Mouse (Mus musculus): ENCODE results near the gene Tmigd3. TPM values are rescaled to one million over a fixed set of nuclear protein-coding genes. Genes with fewer than 3 reads are reported as not detected.

The Tmigd3 gene
- polyA plus RNA-seq, 1 experiment from 2014 or later, result not detected

DNA sequence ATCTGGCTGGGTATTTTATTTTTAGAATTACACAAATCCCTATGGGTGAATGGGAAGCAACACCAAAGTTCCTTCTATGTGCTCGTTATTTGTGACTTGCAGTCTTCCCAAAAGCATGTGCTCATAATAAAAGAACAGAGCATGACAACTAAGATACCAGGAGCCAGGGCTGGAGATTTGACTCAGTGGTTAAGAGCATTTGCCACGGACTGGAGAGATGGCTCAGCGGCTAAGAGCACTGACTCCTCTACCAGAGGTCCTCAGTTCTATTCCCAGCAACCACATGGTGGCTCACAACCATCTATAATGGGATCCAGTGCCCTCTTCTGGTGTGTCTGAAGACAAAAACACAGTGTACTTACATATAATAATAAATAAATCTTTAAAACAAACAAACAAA, 26.1 kb downstream of the Tmigd3 start:
- no peak overlapping the region for H3K4me2 ChIP-seq (ENCODE audit: low read length)
- ATAC-seq, result no peak
- H3K9ac ChIP-seq (replicated peaks; ENCODE audit: low read depth, low read length), result no peak overlapping the region
- no peak overlapping the region for H3K27ac ChIP-seq (ENCODE audit: low read length)
- no peaks in the 10 kb centered on the region for H3K9me3 ChIP-seq (ENCODE audit: control insufficient read depth, low read length)
- H3K4me3 ChIP-seq (replicated peaks; ENCODE audit: low read length), result no peak overlapping the region
- H3K36me3 ChIP-seq (ENCODE audit: control insufficient read depth, insufficient read depth), result no peaks in the 10 kb centered on the region
- no peaks in the 10 kb centered on the region for H3K4me1 ChIP-seq (replicated peaks; ENCODE audit: control insufficient read depth, insufficient read depth, low read length)
- H3K27me3 ChIP-seq (replicated peaks; ENCODE audit: control insufficient read depth, insufficient read depth, low read length), result no peaks in the 10 kb centered on the region
- 76% methylated on average over 3 of the region's 3 CpGs for WGBS

DNA sequence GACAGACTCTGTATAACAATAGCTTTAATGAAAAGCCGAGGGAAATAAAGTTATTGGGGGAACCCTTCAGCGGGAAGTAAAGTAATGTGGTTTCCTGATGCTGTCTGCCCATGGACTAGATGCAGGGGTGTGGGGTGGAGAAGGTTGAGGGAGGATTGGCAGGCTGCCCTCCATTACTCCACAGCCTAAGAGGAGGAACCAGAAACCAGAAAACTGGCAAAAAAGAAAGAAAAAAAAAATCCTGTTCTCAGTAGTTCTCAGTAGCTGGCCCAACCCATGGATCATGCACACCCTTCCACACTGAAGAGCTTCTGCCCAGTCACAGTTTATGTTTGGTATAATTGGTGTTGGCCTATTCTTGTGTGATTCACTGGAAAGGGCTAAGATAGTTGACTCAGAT, 27.6 kb downstream of the Tmigd3 start:
- Histone ChIP-seq H3K27ac (ENCODE audit: low read length) (no peak overlapping the region), H3K9ac (replicated peaks; ENCODE audit: low read depth, low read length) (no peak overlapping the region), H3K4me2 (ENCODE audit: low read length) (no peak overlapping the region), H3K9me3 (ENCODE audit: control insufficient read depth, low read length) (no peaks in the 10 kb centered on the region), H3K36me3 (ENCODE audit: control insufficient read depth, insufficient read depth) (no peaks in the 10 kb centered on the region), H3K4me3 (replicated peaks; ENCODE audit: low read length) (no peak overlapping the region), H3K4me1 (replicated peaks; ENCODE audit: control insufficient read depth, insufficient read depth, low read length) (no peaks in the 10 kb centered on the region), H3K27me3 (replicated peaks; ENCODE audit: control insufficient read depth, insufficient read depth, low read length) (no peaks in the 10 kb centered on the region)
- no peak for ATAC-seq
- WGBS, result 92% methylated on average over 2 of the region's 2 CpGs

DNA sequence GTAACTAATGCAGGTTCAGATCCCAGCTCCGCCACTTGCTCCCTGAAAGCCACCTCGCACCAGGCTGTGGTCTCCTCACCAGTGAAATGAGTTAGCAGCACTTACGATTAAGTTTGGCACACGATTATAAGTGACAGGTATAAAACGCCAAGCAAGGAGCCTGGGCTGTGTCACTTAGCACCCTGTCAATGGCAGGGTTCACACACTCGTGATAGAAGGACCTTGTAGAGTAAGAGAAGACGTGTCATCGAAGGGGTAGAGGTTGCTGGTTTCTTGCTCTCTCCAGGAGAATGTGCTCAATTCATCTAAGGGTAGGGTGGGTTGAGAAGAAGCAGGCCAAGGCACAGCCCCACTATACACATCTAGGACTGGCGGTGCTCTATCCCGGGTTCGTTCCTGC, 28.2 kb downstream of the Tmigd3 start:
- no peak overlapping the region for H3K27ac ChIP-seq (ENCODE audit: low read length)
- no peaks in the 10 kb centered on the region for H3K9me3 ChIP-seq (ENCODE audit: control insufficient read depth, low read length)
- ATAC-seq, result no peak
- no peak overlapping the region for H3K9ac ChIP-seq (replicated peaks; ENCODE audit: low read depth, low read length)
- H3K27me3 ChIP-seq (replicated peaks; ENCODE audit: control insufficient read depth, insufficient read depth, low read length), result no peaks in the 10 kb centered on the region
- H3K4me3 ChIP-seq (replicated peaks; ENCODE audit: low read length), result no peak overlapping the region
- 94% methylated on average over 11 of the region's 11 CpGs for WGBS
- H3K4me1 ChIP-seq (replicated peaks; ENCODE audit: control insufficient read depth, insufficient read depth, low read length), result no peaks in the 10 kb centered on the region
- H3K4me2 ChIP-seq (ENCODE audit: low read length), result no peak overlapping the region
- no peaks in the 10 kb centered on the region for H3K36me3 ChIP-seq (ENCODE audit: control insufficient read depth, insufficient read depth)

DNA sequence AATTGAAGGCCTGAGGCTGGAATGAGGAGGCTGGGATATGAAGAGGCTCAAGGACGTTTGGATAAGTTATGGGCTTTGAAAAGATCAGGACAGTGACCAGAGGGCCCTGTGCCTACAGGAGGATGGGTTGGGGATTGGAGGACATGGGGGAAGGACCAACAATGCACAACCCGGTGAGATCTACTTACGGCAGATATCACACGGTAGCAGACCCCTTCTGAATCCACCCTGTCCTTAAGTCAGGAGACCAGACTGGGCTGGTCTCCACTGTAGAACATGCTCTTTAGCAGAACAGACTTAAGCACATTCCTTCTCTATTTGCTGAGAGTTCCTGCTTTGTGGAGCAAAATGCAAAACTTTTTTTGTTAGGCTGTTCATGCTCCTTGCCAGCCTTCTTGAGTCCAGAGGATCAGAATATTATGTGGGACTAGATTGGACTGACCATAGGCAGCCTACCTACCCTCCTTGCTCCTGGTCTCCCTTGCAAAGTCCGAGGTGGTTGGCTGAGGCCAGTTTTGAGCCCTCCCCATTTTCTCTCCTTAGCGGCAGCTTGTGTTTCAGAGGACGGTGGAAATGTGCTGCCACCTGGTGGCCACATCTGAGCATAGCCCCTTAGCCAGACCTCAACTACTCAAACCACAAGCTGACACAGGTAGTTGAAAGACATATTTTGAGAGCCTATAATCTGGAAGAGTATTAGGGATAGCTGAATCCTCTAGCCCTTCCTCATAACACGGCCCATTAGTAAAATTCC, 28.9 kb downstream of the Tmigd3 start:
- H3K4me2 ChIP-seq (ENCODE audit: low read length), result no peak overlapping the region
- no peak overlapping the region for H3K4me3 ChIP-seq (replicated peaks; ENCODE audit: low read length)
- WGBS, result 38% methylated on average over 8 of the region's 8 CpGs
- peak; percentile 75 for ATAC-seq
- no peaks in the 10 kb centered on the region for H3K27me3 ChIP-seq (replicated peaks; ENCODE audit: control insufficient read depth, insufficient read depth, low read length)
- H3K9me3 ChIP-seq (ENCODE audit: control insufficient read depth, low read length), result no peaks in the 10 kb centered on the region
- no peaks in the 10 kb centered on the region for H3K4me1 ChIP-seq (replicated peaks; ENCODE audit: control insufficient read depth, insufficient read depth, low read length)
- no peak overlapping the region for H3K9ac ChIP-seq (replicated peaks; ENCODE audit: low read depth, low read length)
- no peak overlapping the region for H3K27ac ChIP-seq (ENCODE audit: low read length)
- H3K36me3 ChIP-seq (ENCODE audit: control insufficient read depth, insufficient read depth), result no peaks in the 10 kb centered on the region

DNA sequence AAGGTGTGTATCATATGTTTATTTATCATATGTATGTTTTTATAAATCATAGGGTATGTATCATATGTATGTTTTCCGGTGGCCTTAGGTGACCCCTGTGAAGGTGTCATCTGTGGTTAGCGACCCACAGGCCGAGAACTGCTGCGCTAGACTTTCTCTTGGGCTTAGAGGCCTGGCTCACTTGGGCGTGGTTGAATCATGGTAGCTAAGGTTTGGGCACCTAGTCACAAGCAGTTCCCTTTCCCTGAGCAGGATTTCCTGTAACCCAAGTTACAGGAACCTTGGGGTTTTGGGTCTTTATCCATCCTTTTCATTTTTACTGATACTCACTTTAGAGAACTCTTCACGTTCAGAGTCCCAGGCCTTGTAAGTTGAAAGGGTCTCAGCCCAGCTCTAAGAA, 29.6 kb downstream of the Tmigd3 start:
- H3K27ac ChIP-seq (ENCODE audit: low read length), result no peak overlapping the region
- no peaks in the 10 kb centered on the region for H3K27me3 ChIP-seq (replicated peaks; ENCODE audit: control insufficient read depth, insufficient read depth, low read length)
- ATAC-seq, result no peak
- WGBS, result 79% methylated on average over 6 of the region's 6 CpGs
- no peaks in the 10 kb centered on the region for H3K36me3 ChIP-seq (ENCODE audit: control insufficient read depth, insufficient read depth)
- H3K4me3 ChIP-seq (replicated peaks; ENCODE audit: low read length), result no peak overlapping the region
- no peaks in the 10 kb centered on the region for H3K9me3 ChIP-seq (ENCODE audit: control insufficient read depth, low read length)
- H3K9ac ChIP-seq (replicated peaks; ENCODE audit: low read depth, low read length), result no peak overlapping the region
- H3K4me1 ChIP-seq (replicated peaks; ENCODE audit: control insufficient read depth, insufficient read depth, low read length), result no peaks in the 10 kb centered on the region
- H3K4me2 ChIP-seq (ENCODE audit: low read length), result no peak overlapping the region

DNA sequence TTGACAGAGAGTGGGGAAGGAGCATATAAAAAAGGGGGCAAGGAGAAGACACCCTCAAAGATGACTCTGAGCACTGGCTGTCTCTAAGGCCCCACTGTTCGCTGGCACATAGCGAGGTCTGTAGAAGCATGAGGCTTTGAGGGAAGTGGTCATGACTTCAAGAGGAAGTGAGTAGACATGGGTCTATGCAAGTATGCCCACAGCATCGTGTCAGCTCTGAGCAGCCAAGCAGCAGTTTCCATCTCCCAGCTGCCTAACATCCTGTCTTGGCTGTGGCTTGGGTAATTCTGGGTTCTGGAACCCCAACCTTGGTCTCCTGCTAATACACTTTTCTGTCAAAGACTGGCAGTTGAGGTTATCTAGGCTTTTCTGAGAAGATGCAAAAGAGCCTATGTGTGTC, 30.0 kb downstream of the Tmigd3 start:
- Histone ChIP-seq H3K9me3 (ENCODE audit: control insufficient read depth, low read length) (no peaks in the 10 kb centered on the region), H3K4me1 (replicated peaks; ENCODE audit: control insufficient read depth, insufficient read depth, low read length) (no peaks in the 10 kb centered on the region), H3K4me2 (ENCODE audit: low read length) (no peak overlapping the region), H3K4me3 (replicated peaks; ENCODE audit: low read length) (no peak overlapping the region), H3K27ac (ENCODE audit: low read length) (no peak overlapping the region), H3K36me3 (ENCODE audit: control insufficient read depth, insufficient read depth) (no peaks in the 10 kb centered on the region), H3K27me3 (replicated peaks; ENCODE audit: control insufficient read depth, insufficient read depth, low read length) (no peaks in the 10 kb centered on the region), H3K9ac (replicated peaks; ENCODE audit: low read depth, low read length) (no peak overlapping the region)
- 82% methylated on average over 3 of the region's 3 CpGs for WGBS
- ATAC-seq, result no peak

DNA sequence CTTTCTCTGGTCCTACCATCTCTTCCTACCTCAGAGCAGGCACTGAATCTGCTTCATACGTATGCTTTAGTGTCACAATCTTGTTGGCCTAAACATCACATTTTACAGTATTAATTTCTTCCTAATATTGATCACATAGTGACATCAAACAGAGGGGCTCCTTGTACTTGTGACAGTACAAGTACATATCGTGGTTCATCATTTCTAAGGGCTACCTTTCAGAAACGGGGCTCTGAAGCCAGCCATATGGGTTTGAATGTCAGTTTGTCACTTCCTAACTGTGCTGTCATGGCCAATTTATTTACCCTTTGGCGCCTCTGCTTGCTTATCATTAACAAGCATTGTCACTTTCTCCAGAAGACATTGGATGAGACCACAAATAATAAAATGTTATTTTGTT, 30.8 kb downstream of the Tmigd3 start:
- WGBS, result 80% methylated on average over 4 of the region's 4 CpGs
- no peaks in the 10 kb centered on the region for H3K36me3 ChIP-seq (ENCODE audit: control insufficient read depth, insufficient read depth)
- no peaks in the 10 kb centered on the region for H3K9me3 ChIP-seq (ENCODE audit: control insufficient read depth, low read length)
- no peak overlapping the region for H3K4me3 ChIP-seq (replicated peaks; ENCODE audit: low read length)
- no peak overlapping the region for H3K4me2 ChIP-seq (ENCODE audit: low read length)
- no peak overlapping the region for H3K9ac ChIP-seq (replicated peaks; ENCODE audit: low read depth, low read length)
- no peaks in the 10 kb centered on the region for H3K27me3 ChIP-seq (replicated peaks; ENCODE audit: control insufficient read depth, insufficient read depth, low read length)
- no peak overlapping the region for H3K27ac ChIP-seq (ENCODE audit: low read length)
- no peaks in the 10 kb centered on the region for H3K4me1 ChIP-seq (replicated peaks; ENCODE audit: control insufficient read depth, insufficient read depth, low read length)
- no peak for ATAC-seq

DNA sequence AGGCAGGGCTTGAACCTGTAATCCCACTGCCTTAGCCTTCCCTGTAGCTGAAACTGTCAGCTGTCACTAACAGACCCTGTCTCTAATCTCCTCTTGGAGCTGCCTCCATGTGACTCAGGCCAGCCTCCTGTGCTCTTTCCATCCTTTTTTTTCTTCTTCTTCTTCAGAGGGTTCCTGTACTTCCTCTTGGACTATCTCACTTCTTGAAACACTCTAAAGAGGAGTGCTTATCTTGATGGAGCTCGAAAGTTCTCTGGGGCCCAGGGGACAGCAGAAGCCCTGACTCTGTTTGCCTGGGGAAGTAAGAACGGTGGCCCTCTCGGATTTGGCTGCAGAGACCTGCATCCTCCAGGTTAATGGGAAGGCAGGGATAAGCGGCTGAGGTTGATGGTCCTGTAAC, 33.5 kb downstream of the Tmigd3 start:
- Histone ChIP-seq H3K27ac (ENCODE audit: low read length) (no peak overlapping the region), H3K4me2 (ENCODE audit: low read length) (no peak overlapping the region), H3K4me3 (replicated peaks; ENCODE audit: low read length) (no peak overlapping the region), H3K4me1 (replicated peaks; ENCODE audit: control insufficient read depth, insufficient read depth, low read length) (no peaks in the 10 kb centered on the region), H3K27me3 (replicated peaks; ENCODE audit: control insufficient read depth, insufficient read depth, low read length) (no peaks in the 10 kb centered on the region), H3K36me3 (ENCODE audit: control insufficient read depth, insufficient read depth) (no peaks in the 10 kb centered on the region), H3K9ac (replicated peaks; ENCODE audit: low read depth, low read length) (no peak overlapping the region), H3K9me3 (ENCODE audit: control insufficient read depth, low read length) (no peaks in the 10 kb centered on the region)
- 82% methylated on average over 4 of the region's 4 CpGs for WGBS
- ATAC-seq, result no peak

DNA sequence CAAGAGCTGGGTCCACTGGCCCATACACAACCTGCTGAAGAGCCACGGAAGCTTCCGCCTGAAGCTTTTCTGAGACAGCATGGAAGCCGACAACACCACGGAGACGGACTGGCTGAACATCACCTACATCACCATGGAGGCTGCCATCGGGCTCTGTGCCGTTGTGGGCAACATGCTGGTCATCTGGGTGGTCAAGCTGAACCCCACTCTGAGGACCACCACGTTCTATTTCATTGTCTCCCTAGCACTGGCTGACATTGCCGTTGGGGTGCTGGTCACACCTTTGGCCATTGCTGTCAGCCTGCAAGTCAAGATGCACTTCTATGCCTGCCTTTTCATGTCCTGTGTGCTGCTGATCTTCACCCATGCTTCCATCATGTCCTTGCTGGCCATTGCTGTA, 34.0 kb downstream of the Tmigd3 start:
- no peak overlapping the region for H3K4me2 ChIP-seq (ENCODE audit: low read length)
- no peak overlapping the region for H3K27ac ChIP-seq (ENCODE audit: low read length)
- WGBS, result 93% methylated on average over 9 of the region's 9 CpGs
- no peak for ATAC-seq
- no peaks in the 10 kb centered on the region for H3K4me1 ChIP-seq (replicated peaks; ENCODE audit: control insufficient read depth, insufficient read depth, low read length)
- no peaks in the 10 kb centered on the region for H3K9me3 ChIP-seq (ENCODE audit: control insufficient read depth, low read length)
- H3K36me3 ChIP-seq (ENCODE audit: control insufficient read depth, insufficient read depth), result no peaks in the 10 kb centered on the region
- no peak overlapping the region for H3K4me3 ChIP-seq (replicated peaks; ENCODE audit: low read length)
- H3K27me3 ChIP-seq (replicated peaks; ENCODE audit: control insufficient read depth, insufficient read depth, low read length), result no peaks in the 10 kb centered on the region
- H3K9ac ChIP-seq (replicated peaks; ENCODE audit: low read depth, low read length), result no peak overlapping the region

Data from forebrain, embryonic 16.5 days (tissue).